Mouse (Mus musculus): ENCODE results near the gene Fbll1. TPM values are rescaled to one million over a fixed set of nuclear protein-coding genes. Genes with fewer than 3 reads are reported as not detected.
"Not testable (repeated sequence)": the region's sequence is repeated elsewhere in the genome, so short reads cannot be mapped to it uniquely, and the experiment has no call there.

The Fbll1 gene
- total RNA-seq, 1 experiment from 2014 or later, result 0.15 TPM

GRCm38 (mm10) chr11:35797751-35798494, 761 bp downstream of the Fbll1 start:
- ATAC-seq (replicated peaks in 1 of 2; ENCODE audit: insufficient read depth in 1 of 2, low FRiP score in 2 of 2, low TSS enrichment in 1 of 2, low read depth in 1 of 2, poor library complexity in 2 of 2, severe bottlenecking in 2 of 2), result peak in 1 of 2 experiments; percentile 19; a peak in 1 of 4 replicates

- not testable (repeated sequence) for ATAC-seq (replicated peaks in 1 of 2; ENCODE audit: insufficient read depth in 1 of 2, low FRiP score in 2 of 2, low TSS enrichment in 1 of 2, low read depth in 1 of 2, poor library complexity in 2 of 2, severe bottlenecking in 2 of 2)
Measured at GRCm38 (mm10) chr11:35792800-35793199, 5.9 kb downstream of the Fbll1 start.

- ATAC-seq (replicated peaks in 1 of 2; ENCODE audit: insufficient read depth in 1 of 2, low FRiP score in 2 of 2, low TSS enrichment in 1 of 2, low read depth in 1 of 2, poor library complexity in 2 of 2, severe bottlenecking in 2 of 2), result no peak
Measured at GRCm38 (mm10) chr11:35788443-35788842, 10.2 kb downstream of the Fbll1 start.

GRCm38 (mm10) chr11:35784537-35784936, 14.1 kb downstream of the Fbll1 start:
- ATAC-seq (replicated peaks in 1 of 2; ENCODE audit: insufficient read depth in 1 of 2, low FRiP score in 2 of 2, low TSS enrichment in 1 of 2, low read depth in 1 of 2, poor library complexity in 2 of 2, severe bottlenecking in 2 of 2), result no peak

GRCm38 (mm10) chr11:35784002-35784401, 14.7 kb downstream of the Fbll1 start:
- ATAC-seq (replicated peaks in 1 of 2; ENCODE audit: insufficient read depth in 1 of 2, low FRiP score in 2 of 2, low TSS enrichment in 1 of 2, low read depth in 1 of 2, poor library complexity in 2 of 2, severe bottlenecking in 2 of 2), result no peak

GRCm38 (mm10) chr11:35783038-35783437, 15.6 kb downstream of the Fbll1 start:
- no peak for ATAC-seq (replicated peaks in 1 of 2; ENCODE audit: insufficient read depth in 1 of 2, low FRiP score in 2 of 2, low TSS enrichment in 1 of 2, low read depth in 1 of 2, poor library complexity in 2 of 2, severe bottlenecking in 2 of 2)

GRCm38 (mm10) chr11:35782444-35782843, 16.2 kb downstream of the Fbll1 start:
- ATAC-seq (replicated peaks in 1 of 2; ENCODE audit: insufficient read depth in 1 of 2, low FRiP score in 2 of 2, low TSS enrichment in 1 of 2, low read depth in 1 of 2, poor library complexity in 2 of 2, severe bottlenecking in 2 of 2), result no peak

GRCm38 (mm10) chr11:35780336-35780735, 18.3 kb downstream of the Fbll1 start:
- no peak for ATAC-seq (replicated peaks in 1 of 2; ENCODE audit: insufficient read depth in 1 of 2, low FRiP score in 2 of 2, low TSS enrichment in 1 of 2, low read depth in 1 of 2, poor library complexity in 2 of 2, severe bottlenecking in 2 of 2)

- no peak for ATAC-seq (replicated peaks in 1 of 2; ENCODE audit: insufficient read depth in 1 of 2, low FRiP score in 2 of 2, low TSS enrichment in 1 of 2, low read depth in 1 of 2, poor library complexity in 2 of 2, severe bottlenecking in 2 of 2)
Measured at GRCm38 (mm10) chr11:35776452-35776851, 22.2 kb downstream of the Fbll1 start.

- ATAC-seq (replicated peaks in 1 of 2; ENCODE audit: insufficient read depth in 1 of 2, low FRiP score in 2 of 2, low TSS enrichment in 1 of 2, low read depth in 1 of 2, poor library complexity in 2 of 2, severe bottlenecking in 2 of 2), result no peak
Measured at GRCm38 (mm10) chr11:35775606-35776005, 23.1 kb downstream of the Fbll1 start.

- ATAC-seq (replicated peaks in 1 of 2; ENCODE audit: insufficient read depth in 1 of 2, low FRiP score in 2 of 2, low TSS enrichment in 1 of 2, low read depth in 1 of 2, poor library complexity in 2 of 2, severe bottlenecking in 2 of 2), result no peak
Measured at GRCm38 (mm10) chr11:35770741-35771504, 27.8 kb downstream of the Fbll1 start.

GRCm38 (mm10) chr11:35769746-35770437, 28.8 kb downstream of the Fbll1 start:
- peak; percentile 44 to 57 for ATAC-seq (replicated peaks in 1 of 2; ENCODE audit: insufficient read depth in 1 of 2, low FRiP score in 2 of 2, low TSS enrichment in 1 of 2, low read depth in 1 of 2, poor library complexity in 2 of 2, severe bottlenecking in 2 of 2)

- ATAC-seq (replicated peaks in 1 of 2; ENCODE audit: insufficient read depth in 1 of 2, low FRiP score in 2 of 2, low TSS enrichment in 1 of 2, low read depth in 1 of 2, poor library complexity in 2 of 2, severe bottlenecking in 2 of 2), result peak; percentile 99
Measured at GRCm38 (mm10) chr11:35769188-35769745, 29.4 kb downstream of the Fbll1 start, which contains the start of gene Pank3. Gene Pank3, plus strand, starts transcription at chr11:35769484.

GRCm38 (mm10) chr11:35766845-35767244, 31.8 kb downstream of the Fbll1 start:
- ATAC-seq (replicated peaks in 1 of 2; ENCODE audit: insufficient read depth in 1 of 2, low FRiP score in 2 of 2, low TSS enrichment in 1 of 2, low read depth in 1 of 2, poor library complexity in 2 of 2, severe bottlenecking in 2 of 2), result no peak

GRCm38 (mm10) chr11:35760627-35761003, 38.1 kb downstream of the Fbll1 start:
- no peak for ATAC-seq (replicated peaks in 1 of 2; ENCODE audit: insufficient read depth in 1 of 2, low FRiP score in 2 of 2, low TSS enrichment in 1 of 2, low read depth in 1 of 2, poor library complexity in 2 of 2, severe bottlenecking in 2 of 2)

- no peak for ATAC-seq (replicated peaks in 1 of 2; ENCODE audit: insufficient read depth in 1 of 2, low FRiP score in 2 of 2, low TSS enrichment in 1 of 2, low read depth in 1 of 2, poor library complexity in 2 of 2, severe bottlenecking in 2 of 2)
Measured at GRCm38 (mm10) chr11:35760001-35760626, 38.6 kb downstream of the Fbll1 start.

Measured in hematopoietic stem cell, adult 5-6 weeks (primary cell).